Mouse (Mus musculus) kidney, adult 8-10 months (tissue): ENCODE data around the gene Gp2.

Experiments
- DNase-seq, 2 experiments: peaks; one replicate each; pipeline ENCODE4 v3.0.0; 2022

Gp2 gene

GRCm38 (mm10) chr7:119459185-119459584 lies at the start of gene Gp2:
TSS of gene Gp2 (minus strand) at chr7:119459285.
- no peak for DNase-seq

- peak in 1 of 2 experiments; percentile 72 for DNase-seq
Observed at GRCm38 (mm10) chr7:119490041-119490780, 31.1 kb upstream of the Gp2 start.

GRCm38 (mm10) chr7:119486683-119487082 lies 27.6 kb upstream of the Gp2 start:
- no peak for DNase-seq

GRCm38 (mm10) chr7:119484154-119484553 lies 25.1 kb upstream of the Gp2 start:
- DNase-seq = peak; percentile 28 to 73

GRCm38 (mm10) chr7:119479256-119479655 lies 20.2 kb upstream of the Gp2 start, which contains the start of gene Umod:
TSS of gene Umod (minus strand) at chr7:119479282.
- peak; percentile 81 to 94 for DNase-seq

GRCm38 (mm10) chr7:119476500-119477389 lies 17.7 kb upstream of the Gp2 start:
- peak; percentile 41 to 56 for DNase-seq

- DNase-seq = peak in 1 of 2 experiments; percentile 53
Observed at GRCm38 (mm10) chr7:119454192-119454591, 4.9 kb downstream of the Gp2 start.

GRCm38 (mm10) chr7:119443849-119444248 lies 15.2 kb downstream of the Gp2 start:
- no peak for DNase-seq

- DNase-seq = no peak
Observed at GRCm38 (mm10) chr7:119441938-119442337, 17.1 kb downstream of the Gp2 start.

- DNase-seq = peak; percentile 28 to 51
Observed at GRCm38 (mm10) chr7:119427180-119427616, 31.9 kb downstream of the Gp2 start.

- DNase-seq = no peak
Observed at GRCm38 (mm10) chr7:119420730-119421129, 38.4 kb downstream of the Gp2 start.

GRCm38 (mm10) chr7:119418523-119418922 lies 40.6 kb downstream of the Gp2 start:
- DNase-seq = no peak

GRCm38 (mm10) chr7:119394050-119394732 lies 64.9 kb downstream of the Gp2 start:
- DNase-seq = peak; percentile 4 to 15
